Mouse (Mus musculus) G1E (cell line): ENCODE measurements around the gene Lrig2.

Experiments
- CTCF ChIP-seq: IDR thresholded peaks from 2 replicates; pipeline ENCODE4 v1.5.1; 2012; ENCODE audit warnings: low read depth, low read length, inconsistent platforms, mixed read lengths
- GATA1 ChIP-seq: IDR thresholded peaks from 2 replicates; pipeline ENCODE4 v1.6.1; 2012; ENCODE audit warnings: borderline replicate concordance, low read length, inconsistent platforms, mixed read lengths
- POLR2AphosphoS5 ChIP-seq: IDR thresholded peaks from 2 replicates; pipeline ENCODE4 v1.6.1; 2012; ENCODE audit warnings: low read depth, low read length, inconsistent platforms; ENCODE audit not compliant: insufficient replicate concordance

- TF ChIP-seq CTCF (no peak), POLR2AphosphoS5 (no peak), GATA1 (no peak)
Measured at GRCm38 (mm10) chr3:104501648-104502047, 10.1 kb downstream of the Lrig2 start.
